In genomic region chr8:22134078-22134749, GRCm38 (mm10) we compare ENCODE assay signal across 17 mouse cellular contexts. TPM values are rescaled to one million over a fixed set of nuclear protein-coding genes. Genes with fewer than 3 reads are reported as not detected.
DNase-seq lines count a peak whose midpoint lies in the region; ATAC-seq and TF ChIP-seq lines count a peak whose summit lies in the region.
"Had no signal": no experiment of that assay in that cellular context is flagged by ENCODE, and none has a peak within 500 bp of the region (broad histone marks: within the 10 kb centered on the region; RNA-seq: fewer than 3 reads in every experiment).

No protein-coding gene starts in this region.

- ATAC-seq in hindbrain, postnatal 0 days = 0 out of 2 replicates have a peak, but pooled peaks have one; percentile 21
- ATAC-seq in liver, embryonic 14.5 days (ENCODE audit: insufficient read depth) = peak; percentile 100
- no peak for ATAC-seq in forebrain, embryonic 14.5 days
- ATAC-seq in megakaryocyte, adult 5-6 weeks (ENCODE audit: poor library complexity, severe bottlenecking) = no peak

- TF ChIP-seq EP300 in MEL (IDR thresholded peaks at IDR 0.05; ENCODE audit: low read depth in 1 of 2, low read length in 2 of 2) = no peak
- TF ChIP-seq EP300 in liver, embryonic 14.5 days (IDR thresholded peaks at IDR 0.05; ENCODE audit: low read depth) = peak; percentile 82

- TF ChIP-seq POLR2A in MEL (IDR thresholded peaks at IDR 0.05; ENCODE audit: control insufficient read depth in 1 of 2, insufficient read depth in 1 of 2, low read depth in 1 of 2, low read length in 2 of 2, poor library complexity in 1 of 2) = no peak

- no peak overlapping the region for H3K9ac ChIP-seq in hindbrain, postnatal 0 days (replicated peaks; ENCODE audit: low read length)
- no peak overlapping the region for H3K9ac ChIP-seq in MEL (ENCODE audit: control insufficient read depth, low read depth, low read length, poor library complexity, severe bottlenecking)
- no peak overlapping the region for H3K9ac ChIP-seq in liver, embryonic 14.5 days (replicated peaks)
- no peak overlapping the region for H3K9ac ChIP-seq in forebrain, embryonic 14.5 days (ENCODE audit: low read length)
- H3K9ac ChIP-seq: hindbrain, embryonic 14.5 days; lung, embryonic 14.5 days had no signal

- no peak overlapping the region for H3K4me3 ChIP-seq in hindbrain, postnatal 0 days (ENCODE audit: low read length)
- H3K4me3 ChIP-seq in hindbrain, embryonic 10.5 days = no peak overlapping the region
- H3K4me3 ChIP-seq in MEL (ENCODE audit: control insufficient read depth in 1 of 2, insufficient read depth in 1 of 2, low read depth in 2 of 2, low read length in 2 of 2) = no peak overlapping the region
- H3K4me3 ChIP-seq in liver, embryonic 14.5 days (ENCODE audit: insufficient read depth in 1 of 2, low read depth in 2 of 2, low read length in 2 of 2) = peak overlapping the region in 1 of 2 experiments; percentile 10; a peak in 1 of 4 replicates
- no peak overlapping the region for H3K4me3 ChIP-seq in forebrain, embryonic 14.5 days (ENCODE audit: low read depth, low read length)
- no peak overlapping the region for H3K4me3 ChIP-seq in layer of hippocampus, adult 2 months
- H3K4me3 ChIP-seq: gastrocnemius, adult 2 months had no signal

- H3K27me3 ChIP-seq in hindbrain, postnatal 0 days (ENCODE audit: insufficient read depth, low read length) = no peaks in the 10 kb centered on the region
- no peaks in the 10 kb centered on the region for H3K27me3 ChIP-seq in hindbrain, embryonic 10.5 days (ENCODE audit: insufficient read depth, poor library complexity, severe bottlenecking)
- no peaks in the 10 kb centered on the region for H3K27me3 ChIP-seq in MEL (ENCODE audit: control insufficient read depth in 1 of 2, insufficient read depth in 2 of 2, low read length in 2 of 2)
- H3K27me3 ChIP-seq in liver, embryonic 14.5 days (ENCODE audit: control insufficient read depth, insufficient read depth, low read length) = no peaks in the 10 kb centered on the region
- H3K27me3 ChIP-seq in forebrain, embryonic 14.5 days (replicated peaks; ENCODE audit: control insufficient read depth, insufficient read depth, low read length) = no peaks in the 10 kb centered on the region

- WGBS in hindbrain, postnatal 0 days = 94% methylated on average over 7 of the region's 7 CpGs
- 92% methylated on average over 7 of the region's 7 CpGs for WGBS in hindbrain, embryonic 10.5 days
- WGBS in liver, embryonic 14.5 days (ENCODE audit: insufficient replicate concordance) = 40% methylated on average over 7 of the region's 7 CpGs
- 93% methylated on average over 7 of the region's 7 CpGs for WGBS in forebrain, embryonic 14.5 days

- H3K4me1 ChIP-seq in hindbrain, postnatal 0 days (ENCODE audit: insufficient read depth, low read length) = no peaks in the 10 kb centered on the region
- no peaks in the 10 kb centered on the region for H3K4me1 ChIP-seq in hindbrain, embryonic 10.5 days (replicated peaks)
- no peaks in the 10 kb centered on the region for H3K4me1 ChIP-seq in MEL (ENCODE audit: control insufficient read depth in 1 of 2, insufficient read depth in 2 of 2, low read length in 2 of 2)
- peaks cover 15 to 20% of the 10 kb centered on the region in 2 experiments for H3K4me1 ChIP-seq in liver, embryonic 14.5 days (replicated peaks; ENCODE audit: control insufficient read depth in 2 of 2, insufficient read depth in 2 of 2, low read length in 1 of 2)
- no peaks in the 10 kb centered on the region for H3K4me1 ChIP-seq in forebrain, embryonic 14.5 days (ENCODE audit: control insufficient read depth, insufficient read depth, low read length)

- TF ChIP-seq RAD21 in MEL (IDR thresholded peaks at IDR 0.05; ENCODE audit: low read depth, low read length) = no peak

- no peaks in the 10 kb centered on the region for H3K9me3 ChIP-seq in hindbrain, postnatal 0 days (ENCODE audit: low read length)
- H3K9me3 ChIP-seq in hindbrain, embryonic 10.5 days = no peaks in the 10 kb centered on the region
- no peaks in the 10 kb centered on the region for H3K9me3 ChIP-seq in MEL (replicated peaks; ENCODE audit: insufficient read depth, low read length)
- H3K9me3 ChIP-seq in liver, embryonic 14.5 days (ENCODE audit: control insufficient read depth, low read length) = no peaks in the 10 kb centered on the region
- no peaks in the 10 kb centered on the region for H3K9me3 ChIP-seq in forebrain, embryonic 14.5 days (replicated peaks; ENCODE audit: control insufficient read depth, low read length)

- no peak for TF ChIP-seq CTCF in hindbrain, postnatal 0 days (IDR thresholded peaks at IDR 0.05; ENCODE audit: low read depth)
- TF ChIP-seq CTCF in MEL (IDR thresholded peaks at IDR 0.05 in 2 of 3, conservative IDR thresholded peaks at IDR 0.05 in 1 of 3; ENCODE audit: control insufficient read depth in 1 of 3, insufficient read depth in 1 of 3, low read depth in 2 of 3, low read length in 3 of 3, poor library complexity in 1 of 3, severe bottlenecking in 1 of 3) = no peak
- no peak for TF ChIP-seq CTCF in liver, embryonic 14.5 days (IDR thresholded peaks at IDR 0.05; ENCODE audit: low read depth)
- TF ChIP-seq CTCF in layer of hippocampus, adult 2 months (conservative IDR thresholded peaks at IDR 0.05) = no peak

- DNase-seq in hindbrain, postnatal 0 days (ENCODE audit: low spot score) = no peak
- no peak for DNase-seq in hindbrain, embryonic 10.5 days (ENCODE audit: low spot score)
- peak; percentile 48 for DNase-seq in MEL (ENCODE audit: low read depth, low spot score)
- DNase-seq in brain, adult 2 months (ENCODE audit: low read depth, low spot score) = peak; percentile 24
- peak in 2 of 3 experiments; percentile 76 to 83 for DNase-seq in liver, embryonic 14.5 days (ENCODE audit: low read depth in 3 of 3, low spot score in 3 of 3)
- no peak for DNase-seq in forebrain, embryonic 14.5 days (ENCODE audit: low spot score)
- no peak for DNase-seq in layer of hippocampus, adult 2 months (ENCODE audit: low spot score in 2 of 2)
- DNase-seq: cerebellum, adult 18-20 months; gastrocnemius, adult 2 months; layer of hippocampus, adult 9-11 months; lung, embryonic 14.5 days; right cerebral cortex, adult 18-20 months; thymus, postnatal 14 days had no signal

- H3K27ac ChIP-seq in hindbrain, postnatal 0 days = no peak overlapping the region
- no peak overlapping the region for H3K27ac ChIP-seq in hindbrain, embryonic 10.5 days
- no peak overlapping the region for H3K27ac ChIP-seq in MEL (ENCODE audit: control insufficient read depth, low read depth, low read length)
- peak overlapping the region; percentile 88 for H3K27ac ChIP-seq in liver, embryonic 14.5 days
- no peak overlapping the region for H3K27ac ChIP-seq in forebrain, embryonic 14.5 days (ENCODE audit: low read depth, low read length)
- H3K27ac ChIP-seq in layer of hippocampus, adult 2 months = no peak overlapping the region
- H3K27ac ChIP-seq: gastrocnemius, adult 2 months; hindbrain, embryonic 14.5 days had no signal

- H3K79me2 ChIP-seq in MEL (ENCODE audit: control insufficient read depth, insufficient read depth, low read length, poor library complexity) = no peaks in the 10 kb centered on the region

- H3K4me2 ChIP-seq in hindbrain, postnatal 0 days (ENCODE audit: low read depth, low read length) = no peak overlapping the region
- H3K4me2 ChIP-seq in liver, embryonic 14.5 days (ENCODE audit: low read depth) = peak overlapping the region; percentile 64
- no peak overlapping the region for H3K4me2 ChIP-seq in forebrain, embryonic 14.5 days (ENCODE audit: low read length)
- H3K4me2 ChIP-seq: hindbrain, embryonic 14.5 days; lung, embryonic 14.5 days had no signal

- H3K36me3 ChIP-seq in hindbrain, postnatal 0 days (ENCODE audit: insufficient read depth, low read length) = peaks cover 6% of the 10 kb centered on the region
- peaks cover 22% of the 10 kb centered on the region for H3K36me3 ChIP-seq in hindbrain, embryonic 10.5 days
- H3K36me3 ChIP-seq in MEL (ENCODE audit: control insufficient read depth in 1 of 2, insufficient read depth in 2 of 2, low read length in 2 of 2) = no peaks in the 10 kb centered on the region
- no peaks in the 10 kb centered on the region for H3K36me3 ChIP-seq in liver, embryonic 14.5 days (replicated peaks; ENCODE audit: control insufficient read depth, insufficient read depth, low read depth)
- peaks cover 9% of the 10 kb centered on the region; the same call in 1 of the 2 replicates for H3K36me3 ChIP-seq in forebrain, embryonic 14.5 days (ENCODE audit: control insufficient read depth, insufficient read depth, low read length)

RNA-seq across cellular contexts. Expression of gene Nek5, which starts 9.4 kb away (rescaled TPM):
- total RNA-seq in hindbrain, postnatal 0 days (2014; rRNA removed) = 1.5 and 1.8 TPM in 2 replicates
- 1.6 and 1.8 TPM in 2 replicates for polyA plus RNA-seq in hindbrain, postnatal 0 days (2015; fragmentation: Nextera tagmentation; extraction: Ambion mirVana)
- 0.29 and 0.69 TPM in 2 replicates for polyA plus RNA-seq in hindbrain, embryonic 10.5 days (2016; fragmentation: Nextera tagmentation; extraction: Ambion mirVana)
- total RNA-seq in MEL (2012; rRNA removed) = not detected in 2 replicates
- under 1 TPM in 1 of 2 experiments, not detected in 1; 0.04 TPM for polyA plus RNA-seq in MEL (2012; ENCODE audit: insufficient read depth in 1 of 2, insufficient read length in 2 of 2, low read depth in 1 of 2, low replicate concordance in 2 of 2, missing spikeins in 1 of 2)
- 0.07 TPM in 1 of 2 replicates, not detected in the other for polyA plus RNA-seq in liver, embryonic 14.5 days (2012; rRNA removed)
- polyA plus RNA-seq in liver, embryonic 14.5 days (2014; fragmentation: Nextera tagmentation; extraction: Ambion mirVana) = 0.08 TPM in 1 of 2 replicates, not detected in the other
- 0.54 and 0.65 TPM in 2 replicates for polyA plus RNA-seq in forebrain, embryonic 14.5 days (2014; fragmentation: Nextera tagmentation; extraction: Ambion mirVana)
- total RNA-seq in megakaryocyte, adult 5-6 weeks (2015) = not detected in 2 replicates
- not detected in 2 replicates for total RNA-seq in megakaryocyte, adult 5-6 weeks (2017)
- total RNA-seq in layer of hippocampus, adult 2 months (2021) = under 1 TPM in 1 of 2 experiments, not detected in 1; 0.61 TPM
- total RNA-seq: heart, adult 8-10 months; left cerebral cortex, postnatal 36 days had no signal

RNA-seq across cellular contexts. Expression of gene Nek3, which starts 32.0 kb away (rescaled TPM):
- 1.5 and 3.2 TPM in 2 replicates for total RNA-seq in hindbrain, postnatal 0 days (2014; rRNA removed)
- polyA plus RNA-seq in hindbrain, postnatal 0 days (2015; fragmentation: Nextera tagmentation; extraction: Ambion mirVana) = 6.9 and 7.1 TPM in 2 replicates
- polyA plus RNA-seq in hindbrain, embryonic 10.5 days (2016; fragmentation: Nextera tagmentation; extraction: Ambion mirVana) = 7.6 and 9.1 TPM in 2 replicates
- total RNA-seq in MEL (2012; rRNA removed) = 2.0 and 3.0 TPM in 2 replicates
- 1 to 10 TPM in 1 of 2 experiments, not detected in 1; 3.5 TPM for polyA plus RNA-seq in MEL (2012; ENCODE audit: insufficient read depth in 1 of 2, insufficient read length in 2 of 2, low read depth in 1 of 2, low replicate concordance in 2 of 2, missing spikeins in 1 of 2)
- polyA plus RNA-seq in liver, embryonic 14.5 days (2012; rRNA removed) = 0.92 and 1.8 TPM in 2 replicates
- polyA plus RNA-seq in liver, embryonic 14.5 days (2014; fragmentation: Nextera tagmentation; extraction: Ambion mirVana) = 1.4 and 1.7 TPM in 2 replicates
- 7.5 and 7.9 TPM in 2 replicates for polyA plus RNA-seq in forebrain, embryonic 14.5 days (2014; fragmentation: Nextera tagmentation; extraction: Ambion mirVana)
- 1.2 and 2.3 TPM in 2 replicates for total RNA-seq in megakaryocyte, adult 5-6 weeks (2015)
- 2.1 and 2.2 TPM in 2 replicates for total RNA-seq in megakaryocyte, adult 5-6 weeks (2017)
- total RNA-seq in layer of hippocampus, adult 2 months (2021) = 1 to 10 TPM; 2.5 to 2.7 TPM

RNA-seq across cellular contexts. Expression of gene Ckap2, which starts 51.4 kb away (rescaled TPM):
- 7.9 and 11.4 TPM in 2 replicates for total RNA-seq in hindbrain, postnatal 0 days (2014; rRNA removed)
- 12.5 and 16.3 TPM in 2 replicates for polyA plus RNA-seq in hindbrain, postnatal 0 days (2015; fragmentation: Nextera tagmentation; extraction: Ambion mirVana)
- polyA plus RNA-seq in hindbrain, embryonic 10.5 days (2016; fragmentation: Nextera tagmentation; extraction: Ambion mirVana) = 37.5 and 46.4 TPM in 2 replicates
- 25.5 and 26.4 TPM in 2 replicates for total RNA-seq in MEL (2012; rRNA removed)
- 10 to 100 TPM in 1 of 2 experiments, not detected in 1; 33.6 TPM for polyA plus RNA-seq in MEL (2012; ENCODE audit: insufficient read depth in 1 of 2, insufficient read length in 2 of 2, low read depth in 1 of 2, low replicate concordance in 2 of 2, missing spikeins in 1 of 2)
- 13.7 and 21.7 TPM in 2 replicates for polyA plus RNA-seq in liver, embryonic 14.5 days (2012; rRNA removed)
- 21.6 and 22.4 TPM in 2 replicates for polyA plus RNA-seq in liver, embryonic 14.5 days (2014; fragmentation: Nextera tagmentation; extraction: Ambion mirVana)
- polyA plus RNA-seq in forebrain, embryonic 14.5 days (2014; fragmentation: Nextera tagmentation; extraction: Ambion mirVana) = 32.0 and 39.1 TPM in 2 replicates
- 66.7 and 76.1 TPM in 2 replicates for total RNA-seq in megakaryocyte, adult 5-6 weeks (2015)
- 46.4 and 54.6 TPM in 2 replicates for total RNA-seq in megakaryocyte, adult 5-6 weeks (2017)
- total RNA-seq in layer of hippocampus, adult 2 months (2021) = 1 to 10 TPM in 1 of 2 experiments, under 1 TPM in 1; 0.61 to 1.0 TPM
- total RNA-seq: gastrocnemius, adult 2 months had no signal

RNA-seq across cellular contexts. Expression of gene Vps36, which starts 58.4 kb away (rescaled TPM):
- total RNA-seq in hindbrain, postnatal 0 days (2014; rRNA removed) = 26.7 and 29.9 TPM in 2 replicates
- 39.0 and 40.3 TPM in 2 replicates for polyA plus RNA-seq in hindbrain, postnatal 0 days (2015; fragmentation: Nextera tagmentation; extraction: Ambion mirVana)
- polyA plus RNA-seq in hindbrain, embryonic 10.5 days (2016; fragmentation: Nextera tagmentation; extraction: Ambion mirVana) = 31.1 and 38.2 TPM in 2 replicates
- 21.7 and 23.2 TPM in 2 replicates for total RNA-seq in MEL (2012; rRNA removed)
- polyA plus RNA-seq in MEL (2012; ENCODE audit: insufficient read depth in 1 of 2, insufficient read length in 2 of 2, low read depth in 1 of 2, low replicate concordance in 2 of 2, missing spikeins in 1 of 2) = 10 to 100 TPM in 1 of 2 experiments, not detected in 1; 27.9 TPM
- polyA plus RNA-seq in liver, embryonic 14.5 days (2012; rRNA removed) = 3.2 and 4.9 TPM in 2 replicates
- polyA plus RNA-seq in liver, embryonic 14.5 days (2014; fragmentation: Nextera tagmentation; extraction: Ambion mirVana) = 7.8 and 8.4 TPM in 2 replicates
- polyA plus RNA-seq in forebrain, embryonic 14.5 days (2014; fragmentation: Nextera tagmentation; extraction: Ambion mirVana) = 29.1 and 32.8 TPM in 2 replicates
- total RNA-seq in megakaryocyte, adult 5-6 weeks (2015) = 47.5 and 49.8 TPM in 2 replicates
- total RNA-seq in megakaryocyte, adult 5-6 weeks (2017) = 43.9 and 47.3 TPM in 2 replicates
- 10 to 100 TPM; 25.2 to 26.0 TPM for total RNA-seq in layer of hippocampus, adult 2 months (2021)

Comparison
In these comparisons a context has a peak if more than half of its experiments do, and no peak if none do; other contexts are left out.
1. ATAC-seq: peak in hindbrain, postnatal 0 days (single experiment) and liver, embryonic 14.5 days (single experiment); none in forebrain, embryonic 14.5 days (single experiment) and megakaryocyte, adult 5-6 weeks (single experiment).
2. DNase-seq: peak in MEL (single experiment), brain, adult 2 months (single experiment) and liver, embryonic 14.5 days (2 of 3); none in hindbrain, postnatal 0 days (single experiment), hindbrain, embryonic 10.5 days (single experiment), forebrain, embryonic 14.5 days (single experiment) and layer of hippocampus, adult 2 months (0 of 2).